Mouse (Mus musculus) limb, embryonic 14.5 days (tissue): ENCODE data around the gene Carns1. TPM values are rescaled to one million over a fixed set of nuclear protein-coding genes. Genes with fewer than 3 reads are reported as not detected.

Experiments used
- ATAC-seq: fragments of 200-750 bp; cut with Nextera tagmentation; 2 replicates; pipeline ENCODE4 v1.8.0; 2017; ENCODE audit warnings: low read depth, moderate number of reproducible peaks, moderate TSS enrichment; ENCODE audit not compliant: low FRiP score
- DNase-seq: peaks from one replicate; pipeline ENCODE4 v3.0.0-alpha.2; 2015; ENCODE audit warnings: low spot score
- H3K27ac ChIP-seq: fragments of 300-500 bp; sonication (generic); replicated peaks from 2 replicates; pipeline ENCODE4 v1.5.1; 2014; ENCODE audit warnings: low read depth, mild to moderate bottlenecking, low read length, moderate library complexity, mixed read lengths
- H3K27me3 ChIP-seq: fragments of 300-500 bp; sonication (generic); 2 replicates; pipeline ENCODE4 v1.6.1; 2014; ENCODE audit warnings: low read length, mixed read lengths; ENCODE audit not compliant: control insufficient read depth, insufficient read depth
- H3K36me3 ChIP-seq: fragments of 300-500 bp; sonication (generic); 2 replicates; pipeline ENCODE4 v1.6.1; 2014; ENCODE audit warnings: mild to moderate bottlenecking, low read length, moderate library complexity, mixed read lengths; ENCODE audit not compliant: control insufficient read depth, insufficient read depth
- H3K4me1 ChIP-seq: fragments of 300-500 bp; sonication (generic); 2 replicates; pipeline ENCODE4 v1.6.1; 2014; ENCODE audit warnings: antibody characterized with exemption, low read length, mixed read lengths; ENCODE audit not compliant: control insufficient read depth, insufficient read depth
- H3K4me2 ChIP-seq: fragments of 300-500 bp; sonication (generic); replicated peaks from 2 replicates; pipeline ENCODE4 v1.6.1; 2014; ENCODE audit warnings: low read depth, mild to moderate bottlenecking, low read length, moderate library complexity; ENCODE audit not compliant: severe bottlenecking
- H3K4me3 ChIP-seq: fragments of 300-500 bp; sonication (generic); replicated peaks from 2 replicates; pipeline ENCODE4 v1.5.1; 2014; ENCODE audit warnings: low read length
- H3K9ac ChIP-seq: fragments of 300-500 bp; sonication (generic); 2 replicates; pipeline ENCODE4 v1.6.1; 2014; ENCODE audit warnings: mild to moderate bottlenecking, low read depth, low read length, moderate library complexity; ENCODE audit not compliant: severe bottlenecking
- H3K9me3 ChIP-seq: fragments of 300-500 bp; sonication (generic); 2 replicates; pipeline ENCODE4 v1.6.1; 2016; ENCODE audit warnings: low read length; ENCODE audit not compliant: control insufficient read depth
- POLR2A ChIP-seq: fragments of 200-500 bp; IDR thresholded peaks from 2 replicates; pipeline ENCODE4 v1.8.0; 2012; ENCODE audit warnings: inconsistent platforms, mild to moderate bottlenecking, moderate library complexity, borderline replicate concordance; ENCODE audit not compliant: insufficient read depth, insufficient read length; ENCODE audit errors: extremely low read depth
- WGBS: fragments of 180-500 bp; shearing (Covaris S2); extraction: QIAGEN DNeasy Blood & Tissue Kit; methylation state at CpG from one replicate; pipeline ENCODE4 v1.1.7; 2014; 5-methylcytosine and 5-hydroxymethylcytosine counted together
- polyA plus RNA-seq, 2 experiments: library from polyadenylated mRNA; depleted of rRNA in 1 of 2; stranded (reverse) in 1 of 2; unstranded in 1 of 2; fragments of >200 nt; fragmentation: Nextera tagmentation in 1 of 2; extraction: Ambion mirVana in 1 of 2; gene quantifications; 2 replicates each; pipeline versions ENCODE4 v1.2.1 to v1.2.3; 2012 to 2014

The Carns1 gene
- polyA plus RNA-seq, 2 experiments: 1.8 to 2.6 TPM

DNA sequence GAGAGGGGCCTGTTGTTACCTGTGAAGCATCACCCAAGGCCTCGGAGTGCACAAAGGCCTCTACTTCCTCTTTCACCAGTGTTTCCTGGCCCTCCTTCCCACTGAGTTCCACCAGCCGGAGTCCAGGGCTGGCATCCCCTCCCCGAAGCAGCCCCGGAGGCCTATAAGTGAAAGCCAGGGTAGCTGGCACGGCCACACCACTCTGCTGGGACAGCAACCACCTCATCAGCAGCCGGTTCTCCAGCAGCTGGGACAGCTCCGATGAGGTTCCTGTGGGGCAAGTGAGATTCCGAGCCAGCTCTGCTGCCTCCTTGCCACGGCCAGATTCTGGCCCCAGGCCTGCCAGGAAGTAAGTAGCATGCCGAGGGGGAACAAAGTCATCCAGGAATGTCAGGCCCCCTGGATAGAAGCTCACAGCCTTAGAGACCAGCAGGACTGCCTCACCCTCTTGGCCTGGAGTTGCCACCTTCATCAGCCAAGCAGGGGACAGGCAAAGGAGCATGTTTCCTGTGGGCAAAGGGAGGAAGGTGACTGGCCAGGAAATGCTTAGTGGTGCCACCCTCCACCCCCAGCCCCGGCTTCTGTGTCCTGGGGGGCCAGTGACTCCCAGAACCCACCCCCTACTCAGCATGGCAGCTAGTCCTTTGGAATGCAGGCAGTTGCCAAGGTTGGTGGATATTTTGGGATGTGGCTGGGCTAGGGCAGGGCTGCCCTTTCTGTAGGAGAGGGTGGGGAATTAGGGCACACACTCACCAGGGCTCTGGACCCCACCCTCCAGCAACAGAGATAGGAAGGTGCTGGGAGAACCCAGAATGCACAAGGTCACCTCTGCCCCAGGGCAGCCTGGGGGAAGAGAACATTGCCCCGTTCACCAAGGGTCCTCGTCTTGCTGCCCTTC is 3.6 kb downstream of the Carns1 start:
- ATAC-seq (no peak), DNase-seq (no peak)
- H3K4me1 ChIP-seq: peaks cover 16% of the 10 kb centered on the region
- H3K36me3 ChIP-seq: no peaks in the 10 kb centered on the region
- no peak overlapping the region for H3K27ac ChIP-seq
- H3K4me3 ChIP-seq: no peak overlapping the region
- no peaks in the 10 kb centered on the region for H3K9me3 ChIP-seq
- no peak overlapping the region for H3K4me2 ChIP-seq
- H3K9ac ChIP-seq: 0 out of 2 replicates have a peak overlapping the region, but pooled peaks have one; percentile 21
- no peaks in the 10 kb centered on the region for H3K27me3 ChIP-seq
- 64% methylated on average over 11 of the region's 13 CpGs for WGBS
- TF ChIP-seq POLR2A: no peak

DNA sequence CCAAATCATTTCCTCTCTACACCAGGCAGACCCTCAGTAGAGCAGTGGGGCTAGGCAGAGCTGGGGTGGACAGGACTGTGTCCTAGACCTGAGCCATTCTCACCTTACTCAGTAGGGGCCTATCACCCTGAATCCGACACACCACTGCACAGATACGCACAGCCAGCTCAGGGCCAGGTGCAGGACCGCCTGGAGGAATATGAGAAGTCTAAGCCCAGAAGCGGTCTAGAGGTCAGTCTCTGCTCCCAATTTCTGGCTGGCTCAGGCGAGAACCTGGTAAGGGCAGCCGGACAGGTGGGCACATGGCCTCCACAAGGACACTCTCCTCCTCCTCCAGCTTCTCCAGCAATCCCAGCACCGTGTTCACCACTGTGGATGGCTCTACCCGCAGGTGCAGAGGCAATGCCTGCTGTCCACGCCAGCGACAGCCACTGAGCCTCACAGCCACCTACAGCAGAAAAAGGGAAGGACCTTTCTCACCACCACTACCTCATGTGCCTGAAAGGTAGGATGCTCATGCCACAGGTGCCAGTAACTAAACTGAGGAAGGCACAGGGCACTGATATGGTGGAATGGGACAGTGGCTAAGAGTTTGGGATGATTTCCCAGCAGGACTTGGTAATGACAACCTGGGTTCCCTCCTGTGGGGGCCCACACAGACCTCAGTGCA is 4.4 kb downstream of the Carns1 start:
- ATAC-seq: no peak
- no peak for TF ChIP-seq POLR2A
- 84% methylated on average over 10 of the region's 10 CpGs for WGBS
- Histone ChIP-seq H3K4me3 (no peak overlapping the region), H3K27ac (no peak overlapping the region), H3K4me2 (no peak overlapping the region), H3K4me1 (peaks cover 16% of the 10 kb centered on the region), H3K27me3 (no peaks in the 10 kb centered on the region), H3K9me3 (no peaks in the 10 kb centered on the region), H3K36me3 (no peaks in the 10 kb centered on the region), H3K9ac (no peak overlapping the region)
- DNase-seq: no peak

DNA sequence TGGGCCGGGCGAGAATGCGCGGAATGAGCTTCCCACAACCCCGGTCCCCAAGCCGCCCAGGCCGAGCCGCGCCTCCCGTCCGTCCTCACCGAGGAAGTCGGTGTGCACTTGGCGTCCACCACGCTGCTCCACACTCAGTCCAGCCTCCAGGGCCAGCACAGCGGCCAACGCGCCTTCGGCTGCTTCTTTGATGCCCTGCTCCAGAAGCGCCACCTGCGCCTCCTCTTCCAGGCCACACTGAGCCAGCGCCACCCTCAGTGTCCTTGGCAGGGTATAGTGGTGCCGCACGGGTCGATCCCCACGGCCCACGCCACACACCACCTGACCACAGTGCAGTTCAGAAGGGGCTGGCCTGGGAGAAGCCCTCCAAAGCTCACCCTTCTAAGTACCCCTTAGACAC is 5.5 kb downstream of the Carns1 start:
- H3K4me2 ChIP-seq: peak overlapping the region; percentile 94
- H3K36me3 ChIP-seq: no peaks in the 10 kb centered on the region
- WGBS: 12% methylated on average over 24 of the region's 27 CpGs
- H3K27me3 ChIP-seq: no peaks in the 10 kb centered on the region
- no peaks in the 10 kb centered on the region for H3K9me3 ChIP-seq
- peak overlapping the region; percentile 50 for H3K4me3 ChIP-seq
- DNase-seq (no peak), ATAC-seq (peak; percentile 42)
- TF ChIP-seq POLR2A: no peak
- H3K9ac ChIP-seq: peak overlapping the region; percentile 86
- peak overlapping the region; percentile 85 for H3K27ac ChIP-seq
- H3K4me1 ChIP-seq: peaks cover 13% of the 10 kb centered on the region

DNA sequence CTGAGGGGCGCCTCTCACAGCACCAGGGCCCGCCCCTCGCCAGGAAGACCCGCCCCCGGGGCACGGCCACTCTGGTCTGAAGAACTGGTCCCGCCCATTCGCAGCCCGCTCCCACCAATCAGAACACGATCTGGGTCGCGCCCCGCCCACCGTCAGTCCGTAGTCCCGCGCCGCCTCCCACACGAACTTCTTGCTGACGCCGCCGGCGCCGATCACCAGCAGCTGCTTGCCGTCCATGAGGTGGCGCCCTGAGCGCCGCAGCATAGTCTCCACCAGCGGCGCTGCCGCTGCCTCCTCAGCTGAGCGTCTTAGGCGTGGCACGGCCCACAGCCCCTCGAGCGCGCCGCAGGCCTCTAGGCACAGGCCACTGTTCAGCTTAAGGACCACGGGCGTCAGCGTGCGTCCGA is 5.9 kb downstream of the Carns1 start:
- no peaks in the 10 kb centered on the region for H3K36me3 ChIP-seq
- H3K9me3 ChIP-seq: no peaks in the 10 kb centered on the region
- peaks cover 13% of the 10 kb centered on the region for H3K4me1 ChIP-seq
- ATAC-seq: peak; percentile 95
- peak; percentile 94 for TF ChIP-seq POLR2A
- H3K4me2 ChIP-seq: peak overlapping the region; percentile 94
- H3K27me3 ChIP-seq: no peaks in the 10 kb centered on the region
- H3K4me3 ChIP-seq: peak overlapping the region; percentile 50
- H3K27ac ChIP-seq: peak overlapping the region; percentile 85
- WGBS: 3% methylated on average over 43 of the region's 43 CpGs
- peak; percentile 100 for DNase-seq
- H3K9ac ChIP-seq: peak overlapping the region; percentile 86

DNA sequence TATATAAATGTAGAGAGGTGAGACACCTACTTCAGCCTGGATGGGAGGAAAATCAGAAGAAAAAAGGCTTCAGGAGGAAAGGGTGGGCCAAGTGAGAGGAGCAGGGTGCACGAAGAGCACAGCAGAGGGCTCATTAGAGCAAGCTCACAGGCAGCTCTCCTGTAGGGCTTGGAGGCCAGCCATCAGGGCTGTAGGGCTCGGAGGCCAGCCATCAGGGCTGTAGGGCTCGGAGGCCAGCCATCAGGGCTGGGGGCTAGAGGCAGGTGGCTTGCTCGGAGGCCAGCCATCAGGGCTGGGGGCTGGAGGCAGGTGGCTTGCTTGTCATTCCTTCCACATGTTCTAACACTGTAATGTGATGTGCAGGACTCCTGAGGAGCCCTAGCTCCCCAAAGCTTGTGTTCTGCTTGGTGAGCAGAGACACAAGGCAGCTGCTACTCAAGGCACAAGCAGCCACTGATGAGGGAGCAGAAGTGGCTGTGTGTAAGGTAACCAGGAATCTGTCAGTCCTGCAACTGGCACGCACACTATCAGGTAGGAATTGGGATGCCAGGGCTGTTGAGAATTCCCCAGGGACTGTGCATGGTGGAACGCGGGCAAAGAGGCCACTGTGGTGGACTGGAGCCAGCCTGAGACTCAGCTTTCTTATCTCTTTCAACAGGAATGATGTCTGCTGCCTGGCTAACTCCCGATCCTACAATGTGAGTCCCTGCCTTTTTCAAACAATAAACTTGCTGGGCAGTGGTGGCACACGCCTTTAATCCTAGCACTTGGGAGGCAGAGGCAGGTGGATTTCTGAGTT is 8.4 kb downstream of the Carns1 start:
- Histone ChIP-seq H3K9ac (no peak overlapping the region), H3K4me1 (peaks cover 25% of the 10 kb centered on the region), H3K36me3 (no peaks in the 10 kb centered on the region), H3K27me3 (no peaks in the 10 kb centered on the region), H3K4me2 (no peak overlapping the region), H3K4me3 (no peak overlapping the region), H3K9me3 (no peaks in the 10 kb centered on the region), H3K27ac (no peak overlapping the region)
- no peak for TF ChIP-seq POLR2A
- DNase-seq (no peak), ATAC-seq (no peak)
- 71% methylated on average over 9 of the region's 9 CpGs for WGBS
